Mouse (Mus musculus) T-helper 17 cell (primary cell): ENCODE measurements around the gene Il1r1.

Experiments used
- in situ Hi-C, 2 experiments: fragments of 300-600 bp; cut with MboI, MseI; formaldehyde crosslinking; loops; 1 replicate in 1 of 2; 2 replicates in 1 of 2; pipeline ENCODE4 v1.15.1; 2025; ENCODE audit warnings: high pct_unique_total_duplicates in 2 of 2

Il1r1 gene

GRCm38 (mm10) chr1:40311625-40312024, 86.7 kb downstream of the Il1r1 start:
- in situ Hi-C loops, result no loop called here

GRCm38 (mm10) chr1:40314016-40314415, 89.1 kb downstream of the Il1r1 start:
- in situ Hi-C loops, result no loop called here

- in situ Hi-C loops, result no loop called here
Measured at GRCm38 (mm10) chr1:40317657-40318056, 92.8 kb downstream of the Il1r1 start.

- in situ Hi-C loops, result no loop called here
Measured at GRCm38 (mm10) chr1:40321824-40322223, 96.9 kb downstream of the Il1r1 start.

GRCm38 (mm10) chr1:40322543-40322942, 97.7 kb downstream of the Il1r1 start:
- in situ Hi-C loops, result no loop called here

- in situ Hi-C loops, result no loop called here
Measured at GRCm38 (mm10) chr1:40324457-40324856, 99.6 kb downstream of the Il1r1 start, which contains the start of gene Il1rl2. TSS of gene Il1rl2 (plus strand) at chr1:40324610.

GRCm38 (mm10) chr1:40324955-40325702, 100.2 kb downstream of the Il1r1 start:
- in situ Hi-C loops, result no loop called here

- in situ Hi-C loops, result no loop called here
Measured at GRCm38 (mm10) chr1:40325711-40326327, 100.9 kb downstream of the Il1r1 start.

- in situ Hi-C loops, result no loop called here
Measured at GRCm38 (mm10) chr1:40327604-40328003, 102.7 kb downstream of the Il1r1 start.

GRCm38 (mm10) chr1:40329526-40329925, 104.6 kb downstream of the Il1r1 start:
- in situ Hi-C loops, result no loop called here

- in situ Hi-C loops, result loop anchor here in 1 of 2 experiments (10.0 kb wide), 1 partner anchor 455 kb away; no protein-coding TSS in a partner anchor
Measured at GRCm38 (mm10) chr1:40330181-40330580, 105.3 kb downstream of the Il1r1 start.

GRCm38 (mm10) chr1:40339346-40339745, 114.5 kb downstream of the Il1r1 start:
- in situ Hi-C loops, result loop anchor here in 1 of 2 experiments (10.0 kb wide), 1 partner anchor 465 kb away; no protein-coding TSS in a partner anchor

- in situ Hi-C loops, result no loop called here
Measured at GRCm38 (mm10) chr1:40340102-40340501, 115.2 kb downstream of the Il1r1 start.

GRCm38 (mm10) chr1:40352158-40352903, 127.5 kb downstream of the Il1r1 start:
- in situ Hi-C loops, result no loop called here

- in situ Hi-C loops, result no loop called here
Measured at GRCm38 (mm10) chr1:40352904-40353286, 128.0 kb downstream of the Il1r1 start.

GRCm38 (mm10) chr1:40354665-40355064, 129.8 kb downstream of the Il1r1 start:
- in situ Hi-C loops, result loop anchor here in 1 of 2 experiments (5.0 kb wide), 1 partner anchor 222 kb away; no protein-coding TSS in a partner anchor

GRCm38 (mm10) chr1:40355431-40355843, 130.6 kb downstream of the Il1r1 start:
- in situ Hi-C loops, result loop anchor here in 1 of 2 experiments (5.0 kb wide), 1 partner anchor 223 kb away; no protein-coding TSS in a partner anchor

- in situ Hi-C loops, result loop anchor here in 1 of 2 experiments (5.0 kb wide), 1 partner anchor 224 kb away; no protein-coding TSS in a partner anchor
Measured at GRCm38 (mm10) chr1:40355904-40356521, 131.1 kb downstream of the Il1r1 start.

GRCm38 (mm10) chr1:40357921-40358320, 133.0 kb downstream of the Il1r1 start:
- in situ Hi-C loops, result loop anchor here in 1 of 2 experiments (5.0 kb wide), 1 partner anchor 226 kb away; no protein-coding TSS in a partner anchor

- in situ Hi-C loops, result loop anchor here in 1 of 2 experiments (5.0 kb wide), 1 partner anchor 226 kb away; no protein-coding TSS in a partner anchor
Measured at GRCm38 (mm10) chr1:40358351-40358750, 133.5 kb downstream of the Il1r1 start.

- in situ Hi-C loops, result loop anchor here in 1 of 2 experiments (5.0 kb wide), 1 partner anchor 226 kb away; no protein-coding TSS in a partner anchor
Measured at GRCm38 (mm10) chr1:40358771-40359181, 133.9 kb downstream of the Il1r1 start.
